Mouse (Mus musculus) ES-CJ7 (cell line): ENCODE data around the gene Sobp.

Experiments used
- DNase-seq: peaks from one replicate; pipeline ENCODE4 v3.0.0; 2011; ENCODE audit warnings: low read depth, low spot score

Gene Sobp

DNA sequence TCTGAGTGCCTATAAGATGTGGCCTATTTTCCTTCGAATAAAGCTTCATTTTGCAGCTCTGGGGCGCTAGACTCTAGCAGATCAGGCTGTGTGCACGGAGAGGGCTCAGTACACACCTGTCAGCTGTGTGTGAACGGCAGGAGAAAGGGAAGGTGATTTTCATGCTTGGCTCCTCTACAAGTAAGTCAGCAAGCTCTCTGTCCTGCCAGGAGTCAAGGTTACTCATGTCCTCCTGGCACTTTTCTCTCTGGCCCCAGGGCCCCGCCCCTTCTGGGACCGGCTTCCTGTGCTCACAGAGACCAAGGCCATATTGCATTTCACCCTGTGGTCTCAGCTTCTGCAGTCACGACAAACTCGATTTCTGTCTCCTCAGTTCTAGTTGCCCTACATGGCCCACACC is 138.8 kb downstream of the Sobp start:
- DNase-seq, result no peak

DNA sequence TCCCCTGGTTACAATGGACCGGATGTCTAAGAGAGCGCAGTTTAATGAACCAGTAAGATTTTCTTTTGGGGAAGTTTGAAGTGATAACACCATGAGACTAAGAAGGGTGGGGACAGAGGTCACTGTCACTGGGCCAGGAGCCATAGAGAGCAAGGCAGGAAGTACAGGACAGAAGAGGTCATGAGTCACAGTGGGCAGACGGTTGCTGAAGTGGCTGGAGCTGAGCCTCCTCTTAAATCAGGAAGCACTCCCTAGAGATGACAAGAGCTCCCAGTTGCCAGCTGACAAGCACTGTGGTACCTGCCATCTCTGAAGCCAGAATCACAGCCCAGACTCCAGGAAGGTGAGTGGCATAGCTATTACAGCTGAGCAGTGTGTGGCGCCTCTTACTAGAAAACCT is 139.5 kb downstream of the Sobp start:
- DNase-seq, result no peak

DNA sequence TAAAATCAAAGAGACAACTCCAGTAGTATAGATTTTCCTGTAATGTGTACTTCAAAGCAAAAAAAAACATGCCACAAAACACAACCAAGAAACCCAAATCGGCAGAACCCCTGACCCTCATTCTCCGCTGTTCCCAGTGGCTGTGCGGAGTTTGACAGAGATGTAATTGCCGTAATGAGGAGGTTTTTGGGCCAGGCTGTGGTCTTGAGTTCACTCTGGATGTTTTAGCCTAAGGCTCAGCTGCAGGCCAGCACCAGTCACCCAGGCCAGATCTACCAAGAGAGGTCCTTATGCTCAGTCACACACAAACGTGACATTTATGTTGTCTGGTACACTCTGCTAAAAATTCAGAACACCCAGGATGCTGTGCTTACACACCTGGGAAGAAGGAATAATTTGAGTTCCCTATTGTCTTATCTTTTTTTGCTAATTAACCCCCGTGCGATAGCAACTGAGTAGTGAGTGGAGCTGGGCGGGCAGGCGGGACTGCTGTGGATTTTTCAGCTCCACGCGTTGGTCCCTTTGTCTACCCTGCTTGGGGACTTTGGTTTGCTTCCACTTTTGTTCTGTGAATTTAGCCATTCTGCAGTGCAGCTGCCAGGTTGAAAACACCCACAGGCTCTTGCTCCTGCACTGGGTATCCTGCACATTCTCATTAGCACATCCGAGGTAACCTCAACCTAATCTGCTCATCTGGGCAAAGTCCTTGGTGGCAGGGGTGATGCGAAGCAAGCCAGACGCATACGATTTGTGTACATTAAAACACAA is 140.7 kb downstream of the Sobp start:
- DNase-seq, result no peak

DNA sequence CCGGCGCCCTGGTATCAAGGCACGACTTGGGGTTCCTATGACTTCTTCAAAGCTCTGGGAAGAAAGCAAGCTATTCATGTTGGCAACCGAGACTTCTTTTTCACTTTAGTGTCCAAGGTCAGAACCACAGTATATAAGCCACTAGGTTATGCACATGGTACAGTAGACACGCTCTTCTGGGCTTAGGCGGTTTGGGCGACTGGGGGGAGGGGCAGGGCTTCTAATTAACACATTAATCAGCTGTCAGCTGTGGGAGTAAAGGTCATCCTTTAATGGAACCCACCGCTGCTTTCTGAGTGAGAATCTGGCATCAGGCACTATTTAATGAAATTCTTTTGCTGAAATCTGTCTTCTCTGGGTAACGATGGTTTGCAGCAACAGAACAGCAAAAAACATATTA is 147.3 kb downstream of the Sobp start:
- DNase-seq, result no peak

DNA sequence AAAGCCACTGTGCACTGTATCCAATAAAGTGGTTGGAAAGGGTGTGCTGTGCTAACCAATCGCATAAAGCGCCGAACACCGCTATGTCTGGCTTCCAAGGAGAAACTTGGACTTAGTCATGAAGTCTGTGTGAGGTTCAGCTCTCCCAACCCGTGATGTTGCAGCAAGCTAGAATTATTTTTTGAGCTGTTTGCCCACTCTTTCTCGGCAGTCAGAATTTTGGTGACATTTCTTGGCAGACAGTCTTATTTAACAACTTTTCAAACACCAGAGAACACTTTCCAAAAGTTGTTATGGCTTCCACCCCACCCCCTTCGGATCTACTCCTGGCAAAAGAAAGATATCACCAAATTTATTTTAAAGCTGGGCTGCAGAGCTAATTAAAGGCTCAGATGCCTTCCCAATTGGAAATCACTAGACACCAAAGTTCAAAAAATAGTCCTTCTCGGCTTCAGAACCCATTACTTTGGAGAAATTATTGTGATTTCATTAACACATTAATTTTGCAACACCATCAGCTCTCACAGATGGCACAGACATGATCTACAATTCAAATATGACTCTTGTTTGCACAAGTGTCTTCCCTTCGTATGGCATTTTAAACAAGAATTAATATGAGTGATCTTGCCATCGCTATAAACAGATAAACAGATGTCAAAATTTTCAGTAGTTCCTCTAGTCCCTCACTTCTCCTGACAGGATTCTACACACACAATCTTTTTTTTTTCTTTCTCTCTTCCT is 150.7 kb downstream of the Sobp start:
- DNase-seq, result no peak

DNA sequence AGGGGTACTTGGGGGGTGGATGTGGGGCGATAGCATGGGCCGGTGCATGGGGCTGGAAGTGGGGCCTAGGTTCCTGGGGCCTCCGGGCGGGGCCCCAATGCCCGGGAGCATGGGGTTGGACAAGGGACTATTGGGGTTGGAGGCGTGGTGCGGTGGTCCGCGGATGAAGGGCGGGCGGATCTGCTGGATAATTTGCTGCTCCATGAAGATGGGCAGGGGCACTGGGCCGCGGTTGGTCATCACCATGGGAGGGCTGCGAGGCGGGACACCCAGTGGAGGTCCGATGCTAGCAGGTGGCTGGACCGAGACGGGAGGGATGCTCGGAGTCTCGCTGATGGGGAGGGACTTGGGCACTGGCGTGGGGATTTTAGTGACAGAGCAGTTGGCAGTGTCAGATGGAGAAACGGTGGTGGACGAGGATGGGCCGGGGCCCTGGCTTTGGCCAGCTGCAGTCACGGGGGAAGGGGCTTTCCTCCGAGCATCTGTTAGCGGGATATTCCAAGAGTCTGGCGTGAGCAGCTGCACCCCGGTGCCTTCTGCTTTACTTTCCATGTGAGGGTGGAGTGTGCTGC is 152.1 kb downstream of the Sobp start:
- DNase-seq, result no peak

DNA sequence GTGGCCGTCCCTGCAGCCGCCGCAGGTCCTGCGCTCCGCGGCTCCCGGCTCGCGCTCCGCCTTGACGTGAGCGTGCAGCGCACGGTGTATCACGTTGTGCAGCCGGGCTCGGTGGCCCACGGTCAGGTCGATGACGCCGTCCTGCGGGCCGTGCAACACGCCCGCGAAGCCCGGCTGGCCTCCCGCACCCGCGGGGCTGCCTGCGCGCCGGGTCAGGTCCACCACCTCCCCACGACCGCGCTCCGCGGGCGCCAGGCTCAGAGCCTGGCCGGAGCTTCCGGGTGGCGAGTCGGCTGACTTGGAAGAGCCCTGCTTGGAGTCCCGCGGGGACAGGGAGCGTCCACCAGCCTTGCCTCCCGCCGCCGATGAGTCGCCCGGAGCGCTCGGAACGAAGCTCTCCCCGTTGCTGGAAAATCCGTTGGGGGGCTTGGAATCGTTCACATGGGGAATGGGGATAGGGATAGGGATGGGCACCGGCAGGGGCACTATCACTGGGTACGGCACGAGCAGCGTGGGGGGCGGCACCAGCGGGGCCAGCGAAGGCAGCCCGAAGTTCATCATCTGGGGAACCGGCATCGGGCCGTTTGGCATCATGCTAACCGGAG is 152.7 kb downstream of the Sobp start:
- no peak for DNase-seq

DNA sequence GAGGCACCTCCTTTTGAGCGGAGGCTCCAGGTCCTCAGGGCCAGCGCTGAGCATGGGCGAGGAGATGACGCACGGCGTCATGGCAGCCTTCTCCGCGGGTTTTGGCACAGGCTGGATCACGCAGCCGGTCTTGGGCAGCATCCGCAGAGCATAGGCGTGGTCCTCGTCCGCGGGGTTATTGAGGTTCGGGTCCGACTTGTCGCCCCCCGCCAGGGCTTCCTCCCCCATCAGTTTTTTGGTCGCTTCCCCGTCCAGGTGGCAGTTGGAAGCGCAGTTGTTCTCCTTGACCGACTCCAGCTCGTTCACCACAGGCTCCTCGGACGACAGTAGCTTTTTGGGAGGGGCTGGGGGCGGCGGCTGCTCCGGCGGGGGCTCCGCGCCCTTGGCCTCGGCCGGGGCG is 153.3 kb downstream of the Sobp start:
- no peak for DNase-seq

DNA sequence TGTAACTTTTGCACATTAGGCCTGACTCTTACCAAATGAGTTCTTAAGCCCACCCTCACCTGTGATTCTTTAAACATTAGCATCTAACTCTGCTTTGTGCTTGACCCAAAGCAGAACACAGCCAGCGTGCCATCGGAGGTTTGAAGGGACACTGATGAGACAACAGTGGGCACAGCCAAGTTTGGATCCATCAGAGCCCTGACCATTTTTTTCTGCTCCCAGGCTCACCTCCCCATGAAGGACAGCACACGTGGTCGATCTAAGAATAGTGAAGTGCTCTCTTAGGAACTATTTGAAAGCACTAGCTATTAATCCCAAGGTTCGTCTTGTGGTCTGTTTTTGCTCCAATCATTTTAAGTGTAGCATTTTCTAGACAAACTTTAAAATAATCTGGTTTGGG is 159.5 kb downstream of the Sobp start:
- no peak for DNase-seq

DNA sequence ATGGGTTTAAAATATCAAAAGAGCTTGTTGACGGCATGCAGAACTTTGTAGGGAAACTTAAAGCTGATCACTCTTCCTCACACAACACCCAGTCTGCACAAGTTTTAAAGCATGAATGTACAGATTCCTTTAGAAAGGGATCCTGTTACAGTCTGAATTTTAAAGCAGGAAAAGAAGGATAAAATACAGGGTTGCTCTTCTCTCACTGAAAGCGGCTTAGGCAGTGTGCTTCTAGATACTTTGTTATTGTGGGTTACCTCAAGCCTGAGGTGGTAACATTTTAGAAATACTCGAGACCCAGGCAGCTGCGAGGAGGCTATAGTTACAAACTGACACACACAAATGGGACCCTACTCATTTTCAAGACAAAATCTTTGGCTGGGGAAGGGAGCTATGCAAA is 160.0 kb downstream of the Sobp start:
- no peak for DNase-seq

DNA sequence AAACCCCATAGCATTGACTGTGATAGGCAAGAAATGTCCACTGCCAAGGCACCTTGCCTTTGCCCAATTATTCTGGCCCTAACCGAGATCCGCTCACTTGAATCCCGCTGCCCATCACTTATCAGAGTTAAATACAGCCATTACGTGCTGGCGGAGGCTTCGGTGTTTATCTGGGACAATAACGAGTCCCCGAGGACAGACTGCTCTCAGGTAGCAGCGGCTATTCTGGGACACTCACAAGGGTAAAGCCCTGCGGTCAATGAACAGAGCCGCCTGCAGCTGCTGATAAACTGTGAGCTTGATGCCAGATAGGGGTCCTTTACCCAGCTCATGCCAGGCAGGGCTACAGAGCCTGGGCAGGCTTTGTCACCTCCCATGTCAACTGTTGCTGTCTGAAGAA is 166.2 kb downstream of the Sobp start:
- no peak for DNase-seq

DNA sequence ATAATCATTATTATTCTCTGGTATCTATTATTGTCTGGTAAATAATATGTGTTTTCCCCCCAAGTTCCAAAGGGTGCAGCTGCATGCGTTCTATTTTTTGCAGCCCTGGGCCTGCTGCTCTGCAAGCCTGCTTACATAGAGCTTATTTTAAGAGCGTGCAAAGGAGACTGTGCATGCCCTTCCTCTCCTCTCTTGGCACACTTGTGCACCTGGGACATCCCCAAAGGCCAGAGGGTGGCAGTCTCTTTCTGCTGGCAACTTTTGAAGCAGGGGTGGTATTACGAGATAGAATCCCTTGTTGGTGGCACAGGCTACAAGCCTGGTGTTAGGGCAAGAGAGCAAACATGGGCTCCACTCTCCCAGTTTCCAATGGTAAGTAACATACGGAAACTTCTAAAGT is 167.8 kb downstream of the Sobp start:
- DNase-seq, result no peak

DNA sequence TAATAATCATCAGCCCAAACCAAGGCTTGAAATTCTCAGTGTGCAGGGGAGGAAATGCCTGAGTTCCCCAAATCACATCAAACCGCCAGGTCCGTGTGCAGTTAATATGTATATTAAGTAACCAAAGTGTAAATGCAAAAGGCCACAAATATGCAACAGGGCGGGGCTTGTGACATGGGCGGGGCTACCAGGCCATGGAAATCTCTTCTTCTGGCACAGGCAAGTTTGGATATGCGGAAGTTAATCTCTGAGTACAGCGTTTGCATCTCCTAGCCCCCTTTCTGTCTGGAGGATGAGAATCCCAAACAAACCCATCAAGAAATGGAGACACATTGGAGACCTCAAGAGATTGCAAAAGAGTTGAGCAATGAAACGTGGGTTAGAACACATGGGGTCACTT is 168.7 kb downstream of the Sobp start:
- no peak for DNase-seq

DNA sequence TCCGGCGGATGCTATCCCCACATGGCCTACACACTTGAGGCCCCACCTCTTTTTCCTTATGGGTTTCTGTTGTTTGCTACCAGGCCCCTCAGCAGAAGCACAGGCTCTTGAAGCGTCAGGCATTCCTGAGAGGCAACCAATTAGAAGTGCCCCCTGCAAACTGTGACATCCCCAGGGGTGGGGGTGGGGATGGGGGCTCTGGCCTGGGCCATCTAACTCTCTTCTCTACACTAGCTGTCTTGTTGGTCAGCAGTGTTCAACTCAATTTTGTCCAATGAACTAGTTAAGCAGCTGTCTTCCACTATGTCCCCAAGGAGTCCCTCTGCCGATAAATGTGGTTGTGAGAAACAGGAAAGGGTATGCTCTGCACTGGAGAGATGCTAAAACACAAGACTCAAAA is 169.3 kb downstream of the Sobp start:
- no peak for DNase-seq

DNA sequence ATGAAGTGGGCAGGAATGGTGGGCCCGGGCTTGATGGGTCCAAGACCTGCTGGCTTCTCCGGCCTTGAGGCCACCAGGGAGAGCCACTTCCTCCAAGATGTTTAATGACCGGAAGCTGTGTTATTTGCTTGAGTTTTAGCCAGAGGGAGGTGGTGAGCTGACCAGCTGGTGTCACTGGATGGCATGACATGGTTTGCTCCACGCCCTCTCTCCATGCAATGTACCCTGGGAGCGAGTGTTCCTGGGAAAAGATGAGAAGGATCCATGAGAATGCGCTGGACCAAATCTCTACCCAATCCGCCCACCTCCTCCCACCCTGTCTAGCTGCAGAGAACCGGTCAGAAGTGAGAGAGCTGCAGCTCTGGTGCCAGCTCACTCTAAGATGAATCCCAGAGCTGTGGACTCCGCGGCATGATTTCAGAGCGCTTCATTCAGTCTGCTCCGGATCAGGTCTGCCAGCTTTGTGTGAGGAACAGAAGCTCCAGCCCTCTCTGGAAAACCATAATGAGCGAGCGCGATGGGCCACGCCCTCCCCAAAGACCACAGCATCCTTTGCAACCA is 170.1 kb downstream of the Sobp start:
- no peak for DNase-seq

DNA sequence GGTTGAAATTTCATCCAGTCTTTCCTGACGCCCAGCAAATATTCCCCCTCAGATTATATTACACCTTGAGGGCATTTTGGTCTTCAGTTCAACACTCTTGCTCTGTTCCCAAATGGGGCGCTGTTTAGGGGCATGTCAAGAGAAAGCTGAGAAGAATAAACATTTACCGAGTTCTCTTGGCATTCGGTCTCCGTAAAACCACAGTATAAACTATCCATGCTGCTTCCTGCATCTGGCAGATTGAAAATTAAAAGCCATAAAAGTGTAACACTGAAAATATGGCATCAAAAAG is 170.9 kb downstream of the Sobp start:
- no peak for DNase-seq

DNA sequence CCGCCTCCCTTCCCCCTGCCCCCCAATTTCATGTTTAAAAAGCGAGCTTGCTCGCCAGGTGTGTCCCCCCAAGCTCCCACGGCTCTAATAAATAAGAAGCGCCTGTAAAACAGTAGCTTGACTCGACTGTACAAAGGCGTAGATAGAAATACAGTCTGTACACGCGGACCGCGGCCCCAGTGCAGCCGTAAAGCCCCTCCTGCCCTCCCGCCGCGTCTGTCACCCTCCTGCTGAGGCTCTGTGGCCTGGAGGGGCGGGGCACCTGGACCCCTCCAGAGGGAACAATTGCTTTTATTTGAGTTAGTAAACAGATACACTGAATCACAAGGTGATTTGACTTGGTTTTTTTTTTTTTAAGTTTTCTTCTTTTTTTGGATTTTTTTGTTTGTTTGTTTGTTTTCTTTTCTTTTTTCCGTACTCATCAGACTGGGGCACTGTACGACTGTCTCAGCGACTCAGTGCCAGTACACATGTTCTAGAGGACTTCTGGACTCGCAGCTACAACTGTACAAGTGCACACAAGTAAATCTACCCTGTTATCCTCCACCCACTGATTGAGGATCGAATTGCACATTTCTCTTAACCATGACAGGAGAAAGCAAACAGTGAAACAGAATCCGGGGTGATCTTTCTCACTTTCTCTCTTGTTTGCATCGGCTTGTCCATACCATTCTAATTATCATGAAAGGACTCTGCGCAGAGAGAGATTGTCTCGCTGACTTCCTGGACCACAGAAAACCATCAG is 171.4 kb downstream of the Sobp start:
- peak; percentile 41 for DNase-seq

DNA sequence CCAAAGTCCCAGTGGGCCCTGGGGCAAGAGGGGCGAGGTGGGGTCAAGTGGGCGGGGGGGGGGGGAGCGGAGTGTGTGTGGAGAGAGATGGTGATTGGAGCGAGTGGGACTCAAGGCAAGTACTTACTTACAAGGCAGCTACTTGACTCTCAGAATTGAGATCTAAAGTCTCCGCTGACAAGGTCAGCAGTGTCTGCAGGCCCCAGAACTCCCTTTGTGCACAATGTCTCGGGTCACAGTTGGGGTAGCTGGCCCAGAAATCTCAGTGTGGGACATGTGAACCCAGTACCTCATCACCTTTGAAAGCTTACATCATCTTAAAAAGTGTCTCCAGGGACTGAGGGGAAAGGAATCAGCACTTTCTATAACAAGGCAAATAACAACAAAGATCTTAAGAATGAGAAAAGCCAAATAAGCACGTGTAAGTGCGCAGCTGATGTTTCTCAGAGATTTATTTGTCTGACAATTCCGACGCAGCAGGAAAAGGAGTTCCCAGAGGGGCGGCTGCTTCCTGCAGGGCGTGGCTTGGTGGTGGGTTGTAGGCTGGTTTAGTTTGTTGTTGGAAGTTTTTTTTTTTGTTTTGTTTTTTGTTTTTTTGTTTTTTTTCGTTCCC is 172.2 kb downstream of the Sobp start:
- peak; percentile 44 for DNase-seq

DNA sequence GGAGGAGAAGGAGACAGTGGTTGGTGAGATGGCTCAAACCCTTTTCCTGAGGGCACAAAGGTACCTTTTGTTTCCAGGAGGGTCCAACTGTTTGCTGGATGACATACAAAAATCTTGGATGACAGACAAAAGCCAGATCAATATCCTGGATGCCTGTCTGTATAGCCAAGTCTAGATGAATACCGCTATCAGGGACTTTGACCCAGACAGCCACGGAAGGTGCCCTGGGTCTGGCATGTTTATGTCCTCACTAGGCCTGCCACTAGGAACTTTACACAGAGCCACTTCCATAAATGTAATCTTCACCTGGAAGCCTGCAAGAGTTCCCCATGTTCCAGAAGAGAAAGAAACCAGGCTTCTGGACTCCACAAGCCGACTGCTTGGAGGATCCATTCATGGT is 172.9 kb downstream of the Sobp start:
- no peak for DNase-seq

DNA sequence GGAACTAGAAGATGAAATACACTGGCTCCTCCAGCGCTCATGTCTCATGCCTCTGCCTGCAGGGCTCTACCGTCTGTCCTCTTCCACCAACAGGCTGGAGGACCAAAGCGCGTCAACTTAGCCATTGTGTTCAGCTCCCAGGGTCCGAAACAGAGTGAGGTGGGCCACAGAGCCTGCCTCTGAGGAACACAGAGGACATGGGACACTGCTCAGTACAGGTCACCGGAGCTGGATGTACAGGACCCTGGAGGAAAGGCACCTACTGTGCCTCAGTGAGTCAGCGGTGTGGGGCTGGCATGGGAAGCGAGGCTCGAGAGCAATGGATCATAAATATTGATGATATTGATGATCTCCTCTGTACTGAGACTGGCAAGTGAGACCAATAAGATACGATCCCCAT is 175.0 kb downstream of the Sobp start:
- no peak for DNase-seq

DNA sequence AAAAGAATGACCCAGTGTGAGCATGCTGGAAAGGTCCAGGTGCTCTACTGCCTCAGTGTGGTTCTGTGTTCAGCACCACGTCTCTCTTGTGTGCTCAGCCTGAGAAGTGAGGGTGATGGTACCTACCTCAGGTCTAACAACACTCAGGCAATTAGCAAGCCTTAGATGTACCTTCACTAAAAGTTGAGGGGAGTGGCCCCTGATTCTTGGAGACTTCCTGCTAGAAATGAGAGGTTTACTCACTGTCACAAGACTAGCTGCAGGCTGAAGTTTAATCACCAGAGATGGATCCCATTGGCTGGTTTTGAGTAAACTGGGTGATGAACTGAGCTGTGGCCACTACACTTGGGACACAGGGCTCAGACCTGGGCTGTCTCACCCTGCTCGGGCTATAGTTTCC is 177.1 kb downstream of the Sobp start:
- DNase-seq, result no peak
